Comparison of ENCODE assay signal across 8 mouse cellular contexts in the genomic region with DNA sequence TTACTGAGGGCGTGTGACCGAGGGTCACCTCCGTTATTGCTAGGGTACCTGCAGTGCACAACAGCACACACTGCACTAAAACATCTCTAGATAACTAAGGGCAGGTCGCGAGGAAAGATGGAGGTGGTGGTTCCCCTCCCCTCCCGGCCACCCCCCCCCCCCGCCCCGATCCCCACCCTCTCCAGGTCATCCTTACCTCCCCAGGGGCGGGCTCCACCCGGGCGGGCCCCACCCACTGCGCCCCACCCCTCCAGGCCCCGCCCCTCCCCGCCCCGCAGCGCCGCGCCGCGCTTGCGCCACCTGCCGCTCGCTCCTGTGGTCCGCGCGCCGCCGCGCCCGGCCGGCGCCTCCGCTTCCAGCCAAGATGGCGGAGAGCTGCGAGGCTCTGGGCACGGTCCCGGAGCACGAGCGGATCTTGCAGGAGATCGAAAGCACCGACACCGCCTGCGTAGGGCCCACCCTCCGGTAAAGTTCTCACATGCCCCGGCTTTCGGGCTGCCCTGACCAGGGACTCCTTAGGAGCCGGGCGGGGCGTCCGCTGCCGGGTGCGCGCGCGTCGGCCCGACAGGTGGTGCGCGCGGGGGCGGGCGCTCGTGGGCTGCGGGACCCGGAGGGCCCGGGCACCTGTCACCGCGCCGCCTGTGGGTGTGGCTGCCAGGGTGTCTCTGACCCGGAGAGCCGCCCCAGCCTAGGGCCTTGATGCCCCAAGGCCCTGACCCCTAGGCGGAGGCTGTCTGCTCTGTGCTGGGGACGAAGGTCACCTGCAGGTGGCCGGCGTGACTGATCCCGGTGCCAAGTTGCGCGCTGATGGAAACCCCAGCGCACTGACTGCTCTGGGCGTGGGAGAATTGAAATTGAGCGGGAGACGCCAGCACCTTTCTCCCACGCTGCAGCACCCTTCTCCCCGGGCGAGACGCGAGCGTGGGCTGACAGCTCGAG. TPM values are rescaled to one million over a fixed set of nuclear protein-coding genes. Genes with fewer than 3 reads are reported as not detected.
DNase-seq lines count a peak whose midpoint lies in the region; ATAC-seq lines count a peak whose summit lies in the region.

TSS of gene Exoc6 (plus strand) at position 318 of the 939 bp plus-strand sequence.

- H3K9me3 ChIP-seq in hindbrain, embryonic 14.5 days (ENCODE audit: control insufficient read depth, low read length): no peaks in the 10 kb centered on the region

- H3K4me3 ChIP-seq in hindbrain, embryonic 14.5 days (replicated peaks; ENCODE audit: low read length): peak within 1 kb of the TSS; percentile 90

- H3K9ac ChIP-seq in hindbrain, embryonic 14.5 days: peak within 1 kb of the TSS; percentile 84

- WGBS in hindbrain, embryonic 14.5 days: under 1% methylated on average over 79 of the region's 89 CpGs

- DNase-seq in R1 (ENCODE audit: low read depth, low spot score): peak; percentile 75
- DNase-seq in cerebellum, postnatal 25 days: peak; percentile 93 to 94
- DNase-seq in frontal cortex, postnatal 36 days (ENCODE audit: low spot score in 2 of 2): peak; percentile 70 to 76
- peak; percentile 82 for DNase-seq in hindbrain, embryonic 14.5 days (ENCODE audit: low spot score)
- peak; percentile 67 to 81 for DNase-seq in left cerebral cortex, adult 18-20 months (ENCODE audit: low spot score in 2 of 2)
- peak; percentile 83 to 84 for DNase-seq in lung, postnatal 4 days
- peak; percentile 86 for DNase-seq in retina, postnatal 1 day
- DNase-seq in urinary bladder, adult 2 months (ENCODE audit: low spot score): peak; percentile 75

- ATAC-seq in hindbrain, embryonic 14.5 days (ENCODE audit: low FRiP score): peak; percentile 90

- H3K27me3 ChIP-seq in hindbrain, embryonic 14.5 days (ENCODE audit: control insufficient read depth, insufficient read depth, low read length): peaks cover 16% of the 10 kb centered on the region

- H3K36me3 ChIP-seq in hindbrain, embryonic 14.5 days (replicated peaks; ENCODE audit: control insufficient read depth, insufficient read depth): no peaks in the 10 kb centered on the region

- no peaks in the 10 kb centered on the region for H3K4me1 ChIP-seq in hindbrain, embryonic 14.5 days (replicated peaks; ENCODE audit: control insufficient read depth, insufficient read depth, low read length)

- peak within 1 kb of the TSS; percentile 76 for H3K27ac ChIP-seq in hindbrain, embryonic 14.5 days

- peak within 1 kb of the TSS; percentile 98 for H3K4me2 ChIP-seq in hindbrain, embryonic 14.5 days (replicated peaks)

RNA-seq across cellular contexts. Expression of gene Exoc6, which starts in this region (rescaled TPM):
- polyA plus RNA-seq in hindbrain, embryonic 14.5 days (2014; fragmentation: Nextera tagmentation; extraction: Ambion mirVana): 25.5 and 26.2 TPM in 2 replicates
- 10 to 100 TPM; 40.6 to 41.3 TPM for total RNA-seq in left cerebral cortex, adult 18-20 months (2021)
- 16.4 and 17.1 TPM in 2 replicates for polyA plus RNA-seq in urinary bladder, adult 2 months (2012; rRNA removed)

Comparison
In these comparisons a context has a peak if more than half of its experiments do, and no peak if none do; other contexts are left out.
1. Peak in every context shown above with its lines: DNase-seq, ATAC-seq, H3K4me3 ChIP-seq and H3K27ac ChIP-seq.